Mouse (Mus musculus) MEL (cell line): ENCODE measurements around the gene Gm8947. TPM values are rescaled to one million over a fixed set of nuclear protein-coding genes. Genes with fewer than 3 reads are reported as not detected.

Experiments
- DNase-seq: peaks from one replicate; pipeline ENCODE4 v3.0.0; 2011; ENCODE audit warnings: low read depth, low spot score
- H3K27ac ChIP-seq: 2 replicates; pipeline ENCODE4 v1.5.1; 2012; ENCODE audit warnings: low read depth, mild to moderate bottlenecking, control low read depth, low read length, moderate library complexity; ENCODE audit not compliant: control insufficient read depth
- H3K27me3 ChIP-seq, 2 experiments: fragments of 150-350 bp in 1 of 2; sonication (generic) in 1 of 2; 2 replicates each; pipeline ENCODE4 v1.6.1; 2012; ENCODE audit warnings: low read length in 2 of 2, mild to moderate bottlenecking in 2 of 2, improper control_type of control experiment in 1 of 2, moderate library complexity in 1 of 2; ENCODE audit not compliant: insufficient read depth in 2 of 2, control insufficient read depth in 1 of 2
- H3K36me3 ChIP-seq, 2 experiments: 2 replicates each; pipeline ENCODE4 v1.6.1; 2012 to 2014; ENCODE audit warnings: low read length in 2 of 2, improper control_type of control experiment in 1 of 2, inconsistent platforms in 1 of 2, mild to moderate bottlenecking in 1 of 2; ENCODE audit not compliant: insufficient read depth in 2 of 2, control insufficient read depth in 1 of 2
- H3K4me1 ChIP-seq, 2 experiments: fragments of 150-350 bp in 1 of 2; sonication (generic) in 1 of 2; 2 replicates each; pipeline ENCODE4 v1.6.1; 2012; ENCODE audit warnings: low read length in 2 of 2, improper control_type of control experiment in 1 of 2, mild to moderate bottlenecking in 1 of 2; ENCODE audit not compliant: insufficient read depth in 2 of 2, control insufficient read depth in 1 of 2
- H3K4me3 ChIP-seq, 2 experiments: fragments of 150-350 bp in 1 of 2; sonication (generic) in 1 of 2; 2 replicates each; pipeline ENCODE4 v1.5.1; 2012; ENCODE audit warnings: low read depth in 2 of 2, low read length in 2 of 2, mild to moderate bottlenecking in 2 of 2, moderate library complexity in 2 of 2, control low read depth in 1 of 2, improper control_type of control experiment in 1 of 2; ENCODE audit not compliant: control insufficient read depth in 1 of 2, insufficient read depth in 1 of 2
- H3K79me2 ChIP-seq: 2 replicates; pipeline ENCODE4 v1.6.1; 2012; ENCODE audit warnings: mild to moderate bottlenecking, low read length, moderate library complexity; ENCODE audit not compliant: control insufficient read depth, poor library complexity, insufficient read depth
- H3K9ac ChIP-seq: 2 replicates; pipeline ENCODE4 v1.6.1; 2012; ENCODE audit warnings: low read depth, mild to moderate bottlenecking, control low read depth, low read length, moderate library complexity; ENCODE audit not compliant: control insufficient read depth, poor library complexity, severe bottlenecking
- H3K9me3 ChIP-seq: fragments of 150-350 bp; sonication (generic); replicated peaks from 2 replicates; pipeline ENCODE4 v1.6.1; 2012; ENCODE audit warnings: mild to moderate bottlenecking, low read length, improper control_type of control experiment, moderate library complexity; ENCODE audit not compliant: insufficient read depth
- CHD2 ChIP-seq: IDR thresholded peaks from 2 replicates; pipeline ENCODE4 v1.6.1; 2011; ENCODE audit warnings: low read length, improper control_type of control experiment
- CTCF ChIP-seq, 3 experiments: IDR thresholded peaks in 2 of 3; conservative IDR thresholded peaks in 1 of 3; 2 replicates each; pipeline ENCODE4 v1.5.1; 2011 to 2012; ENCODE audit warnings: low read length in 3 of 3, low read depth in 2 of 3, mild to moderate bottlenecking in 2 of 3, improper control_type of control experiment in 1 of 3, inconsistent platforms in 1 of 3, mixed read lengths in 1 of 3, moderate library complexity in 1 of 3; ENCODE audit not compliant: control insufficient read depth in 1 of 3, insufficient read depth in 1 of 3, poor library complexity in 1 of 3, severe bottlenecking in 1 of 3
- ELF1 ChIP-seq: IDR thresholded peaks from 2 replicates; pipeline ENCODE4 v1.6.1; 2014; ENCODE audit warnings: low read depth, mild to moderate bottlenecking, inconsistent platforms, low read length, improper control_type of control experiment, moderate library complexity
- EP300 ChIP-seq, 2 experiments: IDR thresholded peaks; 2 replicates each; pipeline ENCODE4 v1.6.1; 2011; ENCODE audit warnings: improper control_type of control experiment in 2 of 2, low read length in 2 of 2, low read depth in 1 of 2, mild to moderate bottlenecking in 1 of 2
- GABPA ChIP-seq: IDR thresholded peaks from 2 replicates; pipeline ENCODE4 v1.6.1; 2012; ENCODE audit warnings: low read depth, mild to moderate bottlenecking, inconsistent platforms, low read length, improper control_type of control experiment, moderate library complexity
- GATA1 ChIP-seq: IDR thresholded peaks from 2 replicates; pipeline ENCODE4 v1.6.1; 2011; ENCODE audit warnings: low read depth, low read length, improper control_type of control experiment
- HCFC1 ChIP-seq: IDR thresholded peaks from 2 replicates; pipeline ENCODE4 v1.6.1; 2012; ENCODE audit warnings: low read depth, mild to moderate bottlenecking, inconsistent platforms, low read length, improper control_type of control experiment, moderate library complexity
- MAZ ChIP-seq: IDR thresholded peaks from 2 replicates; pipeline ENCODE4 v1.6.1; 2012; ENCODE audit warnings: low read depth, mild to moderate bottlenecking, inconsistent platforms, low read length, improper control_type of control experiment
- MEF2A ChIP-seq: IDR thresholded peaks from 2 replicates; pipeline ENCODE4 v1.6.1; 2014; ENCODE audit warnings: low read depth, mild to moderate bottlenecking, inconsistent platforms, low read length, improper control_type of control experiment; ENCODE audit not compliant: poor library complexity, insufficient replicate concordance, severe bottlenecking; ENCODE audit errors: extremely low read depth
- MXI1 ChIP-seq: IDR thresholded peaks from 2 replicates; pipeline ENCODE4 v1.6.1; 2011; ENCODE audit warnings: mild to moderate bottlenecking, low read depth, low read length, improper control_type of control experiment
- MYB ChIP-seq: IDR thresholded peaks from 2 replicates; pipeline ENCODE4 v1.6.1; 2011; ENCODE audit warnings: mild to moderate bottlenecking, low read depth, low read length, improper control_type of control experiment
- MYC ChIP-seq: IDR thresholded peaks from 2 replicates; pipeline ENCODE4 v1.6.1; 2011; ENCODE audit warnings: low read depth, mild to moderate bottlenecking, low read length, improper control_type of control experiment, moderate library complexity
- NELFE ChIP-seq: IDR thresholded peaks from 2 replicates; pipeline ENCODE4 v1.6.1; 2011; ENCODE audit warnings: low read depth, low read length, improper control_type of control experiment
- NRF1 ChIP-seq: IDR thresholded peaks from 2 replicates; pipeline ENCODE4 v1.6.1; 2014; ENCODE audit warnings: low read depth, mild to moderate bottlenecking, inconsistent platforms, low read length, improper control_type of control experiment, moderate library complexity; ENCODE audit not compliant: poor library complexity, insufficient read depth, severe bottlenecking
- POLR2AphosphoS5 ChIP-seq: IDR thresholded peaks from 2 replicates; pipeline ENCODE4 v1.6.1; 2012; ENCODE audit warnings: low read depth, borderline replicate concordance, mild to moderate bottlenecking, inconsistent platforms, low read length, moderate library complexity, mixed read lengths
- RAD21 ChIP-seq: IDR thresholded peaks from 2 replicates; pipeline ENCODE4 v1.6.1; 2011; ENCODE audit warnings: mild to moderate bottlenecking, low read depth, low read length, improper control_type of control experiment
- RCOR1 ChIP-seq: IDR thresholded peaks from 2 replicates; pipeline ENCODE4 v1.6.1; 2012; ENCODE audit warnings: low read depth, mild to moderate bottlenecking, inconsistent platforms, low read length, improper control_type of control experiment
- TCF12 ChIP-seq: IDR thresholded peaks from 2 replicates; pipeline ENCODE4 v1.6.1; 2014; ENCODE audit warnings: low read depth, mild to moderate bottlenecking, inconsistent platforms, low read length, improper control_type of control experiment, moderate library complexity
- USF1 ChIP-seq: IDR thresholded peaks from 2 replicates; pipeline ENCODE4 v1.6.1; 2014; ENCODE audit warnings: low read depth, mild to moderate bottlenecking, inconsistent platforms, low read length, improper control_type of control experiment, moderate library complexity
- USF2 ChIP-seq, 2 experiments: IDR thresholded peaks; 2 replicates each; pipeline ENCODE4 v1.6.1; 2011 to 2012; ENCODE audit warnings: improper control_type of control experiment in 2 of 2, low read length in 2 of 2, borderline replicate concordance in 1 of 2, inconsistent platforms in 1 of 2, low read depth in 1 of 2, mild to moderate bottlenecking in 1 of 2; ENCODE audit not compliant: insufficient read depth in 1 of 2
- ZMIZ1 ChIP-seq: IDR thresholded peaks from 2 replicates; pipeline ENCODE4 v1.6.1; 2012; ENCODE audit warnings: low read depth, mild to moderate bottlenecking, inconsistent platforms, low read length, improper control_type of control experiment, moderate library complexity
- polyA plus RNA-seq, 2 experiments: library from polyadenylated mRNA; stranded (reverse) in 1 of 2; unstranded in 1 of 2; fragments of >175 nt in 1 of 2; fragments of >200 nt in 1 of 2; gene quantifications; 2 replicates each; pipeline versions ENCODE4 v1.2.1 to v1.2.4; 2012; ENCODE audit warnings: low replicate concordance in 2 of 2, low read depth in 1 of 2; ENCODE audit not compliant: insufficient read length in 2 of 2, insufficient read depth in 1 of 2, missing spikeins in 1 of 2
- total RNA-seq: library from RNA; depleted of rRNA; stranded (reverse); fragments of 300-350 nt; gene quantifications from 2 replicates; pipeline ENCODE4 v1.2.3, GENCODE M21; 2012

Gm8947 gene
- total and polyA plus RNA-seq, 3 experiments = 0.08 TPM; not detected in 2

- Histone ChIP-seq H3K9ac (no peak overlapping the region), H3K27ac (no peak overlapping the region), H3K36me3 (peaks cover 0 to 26% of the 10 kb centered on the region in 2 experiments; a peak in 2 of 4 replicates)
- TF ChIP-seq ZMIZ1 = no peak
- no peak for TF ChIP-seq GABPA
- no peak for TF ChIP-seq POLR2AphosphoS5
- no peak for TF ChIP-seq NELFE
- TF ChIP-seq, all 39 proteins: peak for 0
- no peak overlapping the region for H3K4me3 ChIP-seq
- no peaks in the 10 kb centered on the region for H3K9me3 ChIP-seq
- no peaks in the 10 kb centered on the region for H3K27me3 ChIP-seq
- peak; percentile 20 for DNase-seq
- no peaks in the 10 kb centered on the region for H3K79me2 ChIP-seq
- peaks cover 27 to 28% of the 10 kb centered on the region in 2 experiments for H3K4me1 ChIP-seq
Measured at GRCm38 (mm10) chr1:151167297-151168047, 24.7 kb upstream of the Gm8947 start.

- Histone ChIP-seq H3K36me3 (peaks cover 0 to 32% of the 10 kb centered on the region in 2 experiments; a peak in 2 of 4 replicates), H3K4me1 (peaks cover 28 to 32% of the 10 kb centered on the region in 2 experiments), H3K4me3 (no peak overlapping the region), H3K27me3 (no peaks in the 10 kb centered on the region)
- DNase-seq = no peak
- TF ChIP-seq CHD2 (no peak), ZMIZ1 (no peak), RAD21 (no peak), MEF2A (no peak), RCOR1 (no peak), MAZ (no peak), NRF1 (no peak), EP300 (IDR thresholded peaks at IDR 0.05; ENCODE audit: low read depth in 1 of 2, low read length in 2 of 2) (no peak), USF1 (no peak), MXI1 (no peak), MYB (no peak), TCF12 (no peak), ELF1 (no peak), NELFE (no peak), MYC (no peak), USF2 (IDR thresholded peaks at IDR 0.05; ENCODE audit: borderline replicate concordance in 1 of 2, insufficient read depth in 1 of 2, low read depth in 1 of 2, low read length in 2 of 2) (no peak), HCFC1 (no peak), GATA1 (no peak), CTCF (IDR thresholded peaks at IDR 0.05 in 2 of 3, conservative IDR thresholded peaks at IDR 0.05 in 1 of 3; ENCODE audit: control insufficient read depth in 1 of 3, insufficient read depth in 1 of 3, low read depth in 2 of 3, low read length in 3 of 3, poor library complexity in 1 of 3, severe bottlenecking in 1 of 3) (no peak)
- TF ChIP-seq, all 39 proteins: peak for 0
- Histone ChIP-seq H3K79me2 (no peaks in the 10 kb centered on the region), H3K27ac (no peak overlapping the region), H3K9ac (no peak overlapping the region), H3K9me3 (no peaks in the 10 kb centered on the region)
Measured at GRCm38 (mm10) chr1:151168637-151169036, 23.5 kb upstream of the Gm8947 start.
